In genomic region chr1:91708550-91709243, GRCm38 (mm10) we compare ENCODE assay signal across 11 mouse cellular contexts.
A peak's percentile ranks its signal among the peaks of the same experiment; 100 is the strongest.
DNase-seq lines count a peak whose midpoint lies in the region; ATAC-seq lines count a peak whose summit lies in the region.
"Had no signal": no experiment of that assay in that cellular context is flagged by ENCODE, and none has a peak within 500 bp of the region (broad histone marks: within the 10 kb centered on the region; RNA-seq: fewer than 3 reads in every experiment).

No protein-coding gene starts in this region.

- no peak overlapping the region for H3K27ac ChIP-seq in liver, embryonic 11.5 days (ENCODE audit: low read depth, low read length)
- H3K27ac ChIP-seq: embryonic facial prominence, embryonic 12.5 days; liver, embryonic 13.5 days had no signal

- no peaks in the 10 kb centered on the region for H3K9me3 ChIP-seq in liver, embryonic 11.5 days (ENCODE audit: control insufficient read depth, low read length)
- H3K9me3 ChIP-seq: embryonic facial prominence, embryonic 12.5 days; liver, embryonic 13.5 days had no signal

- H3K9ac ChIP-seq in liver, embryonic 11.5 days (ENCODE audit: low read depth, low read length) = no peak overlapping the region
- H3K9ac ChIP-seq: embryonic facial prominence, embryonic 12.5 days; liver, embryonic 13.5 days had no signal

- 70% methylated on average over 7 of the region's 7 CpGs for WGBS in liver, embryonic 11.5 days

- H3K4me2 ChIP-seq in liver, embryonic 11.5 days = no peak overlapping the region
- H3K4me2 ChIP-seq: embryonic facial prominence, embryonic 12.5 days; liver, embryonic 13.5 days had no signal

- H3K4me1 ChIP-seq in liver, embryonic 11.5 days (replicated peaks; ENCODE audit: control insufficient read depth, insufficient read depth, low read length) = no peaks in the 10 kb centered on the region
- H3K4me1 ChIP-seq: embryonic facial prominence, embryonic 12.5 days; liver, embryonic 13.5 days had no signal

- H3K4me3 ChIP-seq in liver, embryonic 11.5 days (ENCODE audit: low read depth, low read length) = no peak overlapping the region
- H3K4me3 ChIP-seq: embryonic facial prominence, embryonic 12.5 days; liver, embryonic 13.5 days had no signal

- H3K36me3 ChIP-seq in liver, embryonic 11.5 days (ENCODE audit: control insufficient read depth, insufficient read depth, low read length) = no peaks in the 10 kb centered on the region
- H3K36me3 ChIP-seq: embryonic facial prominence, embryonic 12.5 days; liver, embryonic 13.5 days had no signal

- no peak for ATAC-seq in liver, embryonic 11.5 days (replicated peaks; ENCODE audit: low FRiP score)
- no peak for ATAC-seq in activated CD4-positive, CD25-positive, alpha-beta regulatory T cell, adult 4 months
- ATAC-seq: CD4-positive, CD25-positive, alpha-beta regulatory T cell, adult 4 months had no signal

- DNase-seq in gastrocnemius, postnatal 14 days = peak; percentile 21
- DNase-seq in gastrocnemius, adult 8-10 months (ENCODE audit: low spot score in 2 of 2) = no peak
- peak; percentile 14 for DNase-seq in liver, embryonic 11.5 days (ENCODE audit: low spot score)
- no peak for DNase-seq in liver
- peak; percentile 32 for DNase-seq in cerebellum, adult 11 months
- peak; percentile 23 for DNase-seq in heart, postnatal 25 days (ENCODE audit: low spot score)
- DNase-seq in adrenal gland, postnatal 25 days = no peak
- DNase-seq: liver, embryonic 13.5 days had no signal

- no peaks in the 10 kb centered on the region for H3K27me3 ChIP-seq in liver, embryonic 11.5 days (replicated peaks; ENCODE audit: control insufficient read depth, insufficient read depth, low read length)
- H3K27me3 ChIP-seq: embryonic facial prominence, embryonic 12.5 days; liver, embryonic 13.5 days had no signal

- intact Hi-C loops in gastrocnemius, postnatal 14 days (cut with DNase I; ENCODE audit: low total_unique reads) = no loop called here
- intact Hi-C loops in heart, postnatal 25 days (cut with DNase I) = no loop called here

Comparison
In these comparisons a context has a peak if more than half of its experiments do, and no peak if none do; other contexts are left out.
1. DNase-seq: peak in gastrocnemius, postnatal 14 days (single experiment), liver, embryonic 11.5 days (single experiment), cerebellum, adult 11 months (single experiment) and heart, postnatal 25 days (single experiment); none in gastrocnemius, adult 8-10 months (0 of 2), liver (single experiment) and adrenal gland, postnatal 25 days (single experiment).